Mouse (Mus musculus) megakaryocyte progenitor cell, adult 5-6 weeks (primary cell): ENCODE measurements around the gene Btbd9. TPM values are rescaled to one million over a fixed set of nuclear protein-coding genes. Genes with fewer than 3 reads are reported as not detected.
A peak's percentile ranks its signal among the peaks of the same experiment; 100 is the strongest.

Experiments
- ATAC-seq: replicated peaks from 2 replicates; pipeline ENCODE4 v1.8.0; 2016; ENCODE audit warnings: mild to moderate bottlenecking, moderate TSS enrichment, inconsistent platforms; ENCODE audit not compliant: poor library complexity
- total RNA-seq, 2 experiments: library from RNA; stranded (forward) in 1 of 2; stranded (reverse) in 1 of 2; fragments of 157-497, 149-512 nt in 1 of 2; fragments of 200-1000 nt in 1 of 2; gene quantifications; 2 replicates each; pipeline versions ENCODE4 v1.2.3 to v1.2.4; 2015 to 2017

Gene Btbd9
- total RNA-seq, 2 experiments from 2014 or later, result 17.2 to 25.4 TPM

DNA sequence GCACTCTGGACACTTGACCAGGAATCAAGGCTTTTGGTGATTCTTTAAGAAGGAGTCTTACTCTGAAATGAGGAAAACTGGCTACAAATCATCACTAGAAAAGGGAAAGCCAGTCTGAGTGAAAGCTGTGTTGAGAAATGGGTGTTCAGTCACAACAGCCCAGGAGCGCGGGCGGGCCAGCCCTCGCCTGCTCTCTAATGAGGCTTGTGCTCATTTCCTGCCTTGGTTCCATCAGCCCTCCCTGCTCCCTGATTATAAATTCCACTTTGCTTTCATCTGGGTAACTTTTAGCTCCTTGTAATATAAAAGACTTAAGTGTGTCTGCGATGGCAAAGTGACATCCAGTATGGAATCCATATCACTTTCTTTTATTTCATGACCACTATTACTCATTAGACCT is 216.9 kb downstream of the Btbd9 start:
- ATAC-seq, result no peak

DNA sequence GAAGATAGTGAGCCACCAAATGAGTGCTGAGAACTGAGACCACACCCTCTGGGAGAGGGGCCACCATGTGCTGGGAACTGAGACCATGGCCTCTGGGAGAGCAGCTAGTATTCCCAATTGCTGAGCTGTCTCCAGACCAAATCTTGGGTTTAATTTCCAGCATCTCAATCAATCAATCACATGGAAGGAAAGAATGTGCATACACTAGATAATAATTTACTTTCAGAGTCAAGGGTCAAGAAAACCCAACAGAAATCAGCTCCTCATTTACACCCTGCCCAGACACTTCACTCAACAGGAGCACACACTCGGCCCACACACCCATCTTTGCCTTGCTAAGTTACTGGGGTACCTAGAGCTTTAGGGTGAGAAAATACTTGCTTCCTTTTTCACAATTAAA is 220.9 kb downstream of the Btbd9 start:
- ATAC-seq, result no peak

DNA sequence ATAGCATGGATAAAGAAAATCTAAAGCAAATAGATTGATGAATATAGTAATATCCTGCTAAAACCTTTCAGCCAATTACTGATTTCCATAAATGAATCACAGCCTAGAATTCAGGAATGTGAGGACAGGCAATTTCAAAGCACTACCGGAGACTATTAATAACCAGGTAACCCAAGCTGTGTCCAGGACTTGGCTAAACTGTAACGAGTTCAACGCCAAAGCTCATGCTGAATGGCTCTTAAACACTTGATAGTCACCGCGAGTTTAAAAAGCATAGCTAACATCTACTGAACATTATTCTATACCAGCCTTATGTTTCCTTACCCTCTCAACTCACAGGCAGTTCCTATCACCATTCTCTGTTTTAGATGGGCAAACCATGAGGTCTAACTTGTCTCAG is 221.9 kb downstream of the Btbd9 start:
- ATAC-seq, result no peak

DNA sequence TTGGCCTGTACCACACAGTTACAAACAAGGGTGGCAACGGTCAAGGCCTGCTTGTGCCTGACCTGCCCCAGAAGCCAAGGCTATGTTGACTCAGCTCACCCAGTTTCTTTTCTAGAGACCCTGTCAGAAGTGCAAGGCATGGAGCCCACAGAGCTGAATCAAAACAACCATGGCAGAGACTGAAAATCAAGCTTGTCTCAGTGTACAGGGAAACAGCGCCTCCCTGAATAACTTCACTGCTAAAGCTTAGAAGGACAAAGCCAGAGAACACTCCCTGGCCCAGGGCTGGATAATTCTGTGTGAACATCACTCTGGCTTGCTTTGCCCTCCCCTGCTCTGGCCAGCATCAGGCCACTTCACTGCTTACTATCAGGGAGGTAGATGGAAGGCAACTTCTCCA is 228.3 kb downstream of the Btbd9 start:
- no peak for ATAC-seq

DNA sequence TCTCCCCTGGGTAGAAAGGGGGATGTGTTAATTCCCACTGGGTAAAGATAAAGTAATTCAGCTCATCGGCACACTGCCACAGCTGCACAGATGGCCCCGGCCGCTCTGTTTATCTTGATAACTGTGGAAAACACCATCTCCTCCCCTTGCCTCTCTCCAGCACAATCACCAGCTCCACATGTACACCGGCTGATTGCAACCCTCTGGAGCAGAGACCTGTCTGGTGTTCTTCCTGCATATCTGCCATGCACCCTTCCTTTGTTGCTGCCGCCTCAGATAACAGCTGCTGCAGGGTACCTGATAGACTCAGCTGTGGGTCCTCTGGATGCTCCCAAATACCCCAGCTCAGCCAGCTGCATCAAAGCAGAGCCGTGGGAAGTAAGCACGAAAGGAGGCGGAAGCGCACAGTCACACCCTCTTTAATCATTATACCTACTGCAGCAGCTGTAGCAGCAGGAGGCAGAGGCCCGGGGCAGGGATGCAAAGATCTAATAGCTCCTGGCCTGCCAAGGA is 229.1 kb downstream of the Btbd9 start:
- peak; percentile 97 for ATAC-seq

DNA sequence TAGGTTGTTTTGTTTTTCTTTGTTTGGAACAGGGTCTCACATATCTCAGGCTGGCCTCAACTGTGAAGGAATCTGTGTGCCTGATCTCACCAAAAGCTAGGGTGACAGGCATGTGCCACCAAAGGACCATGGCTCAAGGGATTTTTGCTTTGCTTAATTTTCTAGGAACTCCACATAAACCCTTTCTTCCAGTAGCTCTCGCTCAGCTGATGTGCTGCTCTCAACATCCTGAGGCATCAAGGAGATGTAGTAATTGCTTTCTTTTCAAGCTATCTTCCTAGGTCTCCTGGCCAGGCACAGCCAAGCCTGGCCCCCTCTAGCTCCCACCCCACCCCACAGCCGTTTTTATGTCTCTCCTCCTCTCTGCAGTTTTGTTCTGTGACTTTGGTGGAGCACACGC is 231.3 kb downstream of the Btbd9 start:
- no peak for ATAC-seq

DNA sequence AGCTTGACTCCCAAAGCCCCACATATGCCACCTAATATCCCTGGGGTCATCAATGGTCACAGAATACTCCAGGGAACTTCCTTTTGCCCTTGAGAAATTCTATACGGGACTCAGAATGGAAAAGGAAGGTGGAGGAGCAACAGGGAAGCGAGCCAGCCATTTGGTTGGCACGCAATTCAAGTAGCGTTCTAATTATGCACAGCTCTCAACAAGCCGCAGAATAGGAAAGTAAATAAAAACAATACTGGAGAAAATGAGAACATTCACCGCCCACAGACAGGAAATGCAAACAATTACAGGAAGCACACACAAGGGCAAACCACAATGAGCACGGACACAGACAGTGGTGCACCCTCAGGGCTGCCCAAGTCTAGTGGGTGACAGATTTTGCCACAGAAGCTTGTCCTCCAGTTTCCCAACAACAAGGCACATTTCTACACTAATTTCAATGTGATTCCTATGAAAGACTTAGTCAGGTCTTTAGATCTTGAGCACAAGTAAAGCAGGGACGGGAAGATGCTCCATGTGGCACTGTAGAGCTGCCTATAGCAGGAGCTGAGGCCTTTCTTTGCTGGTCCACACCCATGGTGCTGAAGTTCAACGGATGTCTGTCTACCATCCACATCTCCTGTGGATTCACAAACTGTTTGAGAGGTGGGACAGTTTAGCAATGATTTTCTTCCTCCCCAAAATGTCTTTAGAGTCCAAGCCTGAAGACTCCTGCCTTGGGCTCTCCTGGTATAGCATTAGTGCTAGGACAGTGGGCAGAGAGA is 232.4 kb downstream of the Btbd9 start:
- ATAC-seq, result no peak

DNA sequence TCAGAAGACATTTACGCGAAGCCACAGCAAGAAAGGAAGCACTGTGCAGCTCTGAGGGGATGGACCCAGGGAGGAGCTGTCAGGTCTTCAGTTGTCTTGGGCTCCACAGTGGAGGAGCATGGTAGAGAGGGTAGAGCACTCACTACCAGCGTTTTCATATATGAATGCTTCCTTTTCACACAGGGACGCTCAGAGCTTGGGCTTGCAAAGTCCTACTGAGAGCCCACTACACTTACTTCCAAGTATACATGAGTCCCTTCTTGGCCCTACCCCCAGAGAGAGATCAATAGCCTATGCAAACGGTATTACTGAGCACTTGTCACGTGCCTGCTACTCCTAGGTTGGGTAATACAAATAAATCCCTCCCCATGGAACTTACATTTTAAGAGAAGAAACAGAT is 234.7 kb downstream of the Btbd9 start:
- ATAC-seq, result no peak

DNA sequence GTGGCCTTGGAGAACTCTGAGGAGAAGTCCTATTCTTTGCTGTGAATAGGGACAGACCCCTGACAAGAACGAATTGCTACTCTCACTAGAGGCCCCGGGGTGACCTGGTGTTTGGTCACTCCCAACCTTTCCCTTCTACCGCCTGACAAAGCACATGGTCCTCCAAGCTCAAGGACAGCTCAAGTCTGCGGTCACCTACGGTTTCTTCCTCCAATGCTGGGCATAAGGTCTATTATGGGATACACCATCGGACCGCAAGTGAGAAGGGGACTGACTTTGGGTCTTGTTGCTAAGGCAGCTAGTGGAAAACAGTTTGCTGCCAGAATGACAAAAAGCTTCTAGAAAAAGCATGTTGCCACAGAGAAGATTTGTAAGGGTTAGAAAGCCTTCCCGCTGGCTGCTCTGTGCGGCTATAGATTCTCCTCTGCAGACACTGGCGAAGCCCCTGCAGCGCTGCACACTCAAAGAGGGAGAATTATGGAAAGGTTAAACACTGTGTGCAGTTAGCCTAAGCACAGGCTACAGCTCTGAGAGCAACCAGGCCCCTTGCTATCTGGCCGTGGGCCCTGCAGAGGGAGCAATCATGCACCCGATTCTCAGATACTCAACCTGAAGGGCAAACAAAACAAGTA is 235.7 kb downstream of the Btbd9 start:
- ATAC-seq, result no peak

DNA sequence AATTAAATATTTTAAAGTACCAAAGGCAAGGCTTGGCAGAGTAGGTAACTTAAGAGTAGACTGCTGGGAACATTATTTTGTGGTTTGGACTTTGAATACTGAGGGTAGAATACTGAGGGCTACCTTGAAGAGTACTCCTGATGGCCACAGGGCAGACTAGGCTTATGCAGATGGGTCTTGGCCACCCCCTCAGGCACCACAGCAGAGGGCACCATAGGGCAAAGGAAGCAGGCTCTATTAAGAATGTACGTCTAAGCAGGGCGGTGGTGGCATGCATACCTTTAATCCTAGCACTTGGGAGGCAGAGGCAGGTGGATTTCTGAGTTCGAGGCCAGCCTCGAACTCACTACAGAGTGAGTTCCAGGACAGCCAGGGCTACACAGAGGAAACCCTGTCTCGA is 237.0 kb downstream of the Btbd9 start:
- no peak for ATAC-seq

DNA sequence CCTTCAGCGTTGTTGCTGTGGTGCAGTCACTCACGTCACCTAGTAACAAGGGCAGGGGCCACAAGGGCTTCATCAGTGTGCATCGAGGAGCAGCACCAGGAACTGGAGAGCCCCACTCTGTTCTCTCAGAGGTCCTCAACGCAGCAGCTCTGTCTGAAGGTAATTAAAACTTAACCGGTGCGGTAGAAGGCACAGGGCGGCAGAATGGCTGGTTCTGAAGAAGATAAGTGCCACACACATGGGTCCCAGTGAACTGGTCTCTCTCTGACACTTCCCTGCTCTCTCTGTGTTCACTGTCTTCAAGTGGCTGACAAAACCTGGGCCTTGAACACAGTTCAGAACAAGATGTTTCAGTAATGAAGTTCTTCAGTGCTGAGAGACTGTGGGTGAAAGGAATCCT is 239.5 kb downstream of the Btbd9 start:
- ATAC-seq, result no peak

DNA sequence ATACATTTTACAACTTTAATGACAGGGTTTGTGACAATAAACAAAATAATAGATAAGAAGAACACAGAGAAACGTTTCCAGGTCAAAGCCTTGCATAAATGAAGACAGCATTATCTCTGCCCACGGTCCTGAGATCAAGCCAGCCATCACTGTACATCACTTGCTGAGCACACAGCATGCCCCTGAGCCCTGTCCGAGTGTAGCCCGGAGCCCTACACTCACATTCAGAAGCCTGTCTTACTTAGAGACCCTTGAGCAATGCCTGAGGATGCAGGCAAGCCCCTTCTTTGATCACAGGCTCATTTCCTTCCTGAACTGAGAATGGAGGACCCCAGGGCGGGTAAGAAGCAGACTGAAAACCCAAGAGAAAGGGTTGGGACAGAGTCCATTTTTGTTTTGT is 240.0 kb downstream of the Btbd9 start:
- no peak for ATAC-seq

DNA sequence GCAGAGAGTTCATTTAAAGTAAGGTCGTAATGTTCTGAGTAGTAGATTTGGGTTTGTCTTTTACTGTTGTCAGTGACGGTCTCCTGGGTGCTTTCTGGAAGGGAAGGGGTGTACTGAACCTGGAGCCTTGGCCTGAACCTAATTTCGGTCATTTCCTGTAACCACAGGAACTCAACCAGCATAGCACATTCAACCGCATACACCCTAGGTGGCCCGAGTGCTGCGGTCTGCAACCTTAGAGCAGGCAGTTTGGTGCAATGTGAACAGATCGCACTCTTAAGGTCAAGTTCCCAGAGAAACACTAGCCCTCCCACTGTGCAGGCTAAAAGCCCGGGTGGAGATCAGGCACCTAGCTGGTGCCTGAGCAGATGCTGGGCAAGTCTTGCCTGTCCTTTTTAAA is 240.5 kb downstream of the Btbd9 start:
- peak; percentile 39 for ATAC-seq

DNA sequence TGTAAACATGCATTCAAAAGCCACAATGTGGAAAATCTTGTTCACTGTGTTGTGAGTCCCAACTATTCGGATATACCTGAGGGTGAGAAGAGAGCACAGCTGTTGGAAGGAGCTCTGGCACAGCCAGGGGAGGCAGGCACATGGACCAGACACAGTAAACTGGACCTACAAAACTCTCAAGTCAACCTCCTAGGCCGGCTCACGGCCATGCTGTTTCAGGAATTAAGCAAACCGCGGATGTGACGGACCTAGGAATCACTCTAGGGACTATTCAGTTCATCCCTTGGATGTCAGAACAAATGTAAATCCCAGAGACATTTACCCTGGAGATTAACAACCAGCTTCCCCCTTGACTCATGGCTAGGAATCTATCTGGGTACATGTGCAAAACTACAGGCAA is 242.0 kb downstream of the Btbd9 start:
- no peak for ATAC-seq

DNA sequence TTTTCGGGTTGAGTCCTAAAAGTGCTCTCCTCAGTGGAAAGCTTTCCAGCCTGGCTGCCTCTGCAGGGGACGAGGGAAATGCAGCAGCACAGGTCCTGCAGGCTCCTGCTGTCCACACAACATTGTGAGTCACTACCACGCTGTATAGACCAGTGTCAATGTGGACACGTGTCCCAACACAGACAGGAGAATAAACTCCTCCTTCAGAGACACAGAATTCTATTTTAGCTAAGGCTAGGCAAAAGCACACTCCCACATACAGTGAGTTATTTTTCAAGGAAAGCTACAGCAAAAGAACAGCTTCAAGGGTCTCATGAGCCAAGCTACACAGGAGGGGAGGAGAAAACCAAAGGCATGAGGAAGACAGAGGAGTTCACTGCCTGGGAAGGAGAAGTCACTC is 243.2 kb downstream of the Btbd9 start:
- no peak for ATAC-seq

DNA sequence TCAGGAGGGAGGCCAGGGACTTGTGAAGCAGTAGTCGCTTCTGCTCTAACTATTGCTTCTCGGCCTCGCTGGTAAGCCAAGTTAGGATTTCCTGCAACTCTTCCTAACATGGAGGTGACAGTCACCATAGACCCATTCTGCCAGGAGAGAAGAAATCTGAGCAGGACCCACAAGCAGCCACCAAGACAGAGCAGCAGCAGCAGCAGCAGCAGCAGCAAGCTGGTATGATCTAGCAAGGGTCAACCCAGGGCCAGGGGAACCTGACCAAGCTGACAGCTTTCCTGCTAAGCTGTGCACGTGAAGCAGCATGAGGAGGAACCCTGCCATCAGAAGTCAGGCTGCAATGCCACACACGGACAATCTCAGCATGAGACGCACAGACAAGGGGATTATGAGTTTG is 244.9 kb downstream of the Btbd9 start:
- ATAC-seq, result no peak

DNA sequence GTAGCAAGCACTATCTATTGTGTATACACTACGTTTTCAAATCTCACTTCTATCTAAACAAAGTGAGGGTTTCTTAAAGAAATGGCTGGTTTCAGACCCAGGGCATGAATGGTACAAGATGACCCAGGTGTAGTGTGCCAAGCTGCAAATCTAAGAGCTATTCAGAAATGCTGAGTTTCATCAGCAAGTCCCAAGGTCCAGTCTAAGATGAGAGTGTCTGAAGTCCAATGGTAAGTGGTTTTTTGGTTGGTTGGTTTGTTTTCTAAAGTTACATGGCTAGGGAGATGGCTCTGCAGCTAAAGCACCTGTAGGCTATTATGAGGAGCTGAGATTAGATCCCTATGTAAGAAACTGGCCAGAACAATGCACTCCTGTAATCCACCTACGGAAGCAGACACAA is 246.8 kb downstream of the Btbd9 start:
- ATAC-seq, result no peak

DNA sequence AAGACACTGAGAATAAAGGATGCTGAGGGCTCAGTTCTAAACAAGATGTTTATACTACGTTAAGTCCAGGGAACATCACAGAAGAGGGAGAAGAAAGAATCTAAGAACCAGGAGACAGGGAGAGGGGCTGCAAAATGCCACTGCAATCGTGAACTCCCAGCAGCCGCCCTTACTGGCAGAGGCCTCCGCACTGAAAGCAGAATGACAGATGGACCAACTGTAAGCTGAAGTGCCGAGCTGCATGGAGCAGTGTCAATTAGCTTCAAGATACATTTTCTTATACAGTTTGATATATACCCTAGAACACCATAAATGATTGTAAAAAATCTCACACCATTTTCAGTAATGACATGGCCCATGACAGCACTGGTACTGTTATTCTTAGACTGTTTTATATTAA is 247.4 kb downstream of the Btbd9 start:
- ATAC-seq, result no peak

DNA sequence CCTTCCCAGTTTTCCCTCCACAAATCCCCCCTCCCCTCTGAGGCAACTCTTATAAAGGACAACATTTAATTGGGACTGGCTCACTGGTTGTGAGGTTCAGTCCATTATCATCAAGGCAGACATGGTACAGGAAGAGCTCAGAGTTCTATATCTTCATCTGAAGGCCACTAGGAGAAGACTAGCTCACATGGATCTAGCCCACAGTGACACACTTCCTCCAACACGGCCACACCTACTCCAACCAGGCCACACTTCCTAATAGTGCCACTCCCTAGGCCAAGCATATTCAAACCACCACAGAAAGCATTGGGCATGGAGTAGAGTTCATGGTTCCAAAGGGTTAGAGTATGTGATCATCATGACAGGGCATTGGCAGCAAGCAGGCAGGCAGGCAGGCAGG is 249.4 kb downstream of the Btbd9 start:
- ATAC-seq, result no peak

DNA sequence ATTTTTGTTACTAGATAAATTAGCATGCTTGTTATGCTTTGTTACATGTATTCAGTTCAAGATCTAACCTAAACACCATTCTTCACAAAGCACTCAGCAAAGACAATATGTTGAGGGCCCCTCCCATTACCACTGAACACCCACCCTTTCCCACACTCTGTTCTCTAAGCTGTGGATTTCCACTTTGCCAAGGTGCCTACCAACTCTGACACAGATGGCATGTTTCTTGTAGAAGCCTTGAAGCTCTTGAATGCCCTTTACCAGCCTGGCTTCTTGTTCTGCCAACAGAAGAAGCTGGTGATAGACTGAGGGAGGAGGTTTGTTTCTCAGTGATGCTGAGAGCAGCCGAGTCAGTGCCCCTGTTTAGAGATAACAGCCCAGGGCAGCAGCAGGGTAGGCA is 256.0 kb downstream of the Btbd9 start:
- no peak for ATAC-seq

DNA sequence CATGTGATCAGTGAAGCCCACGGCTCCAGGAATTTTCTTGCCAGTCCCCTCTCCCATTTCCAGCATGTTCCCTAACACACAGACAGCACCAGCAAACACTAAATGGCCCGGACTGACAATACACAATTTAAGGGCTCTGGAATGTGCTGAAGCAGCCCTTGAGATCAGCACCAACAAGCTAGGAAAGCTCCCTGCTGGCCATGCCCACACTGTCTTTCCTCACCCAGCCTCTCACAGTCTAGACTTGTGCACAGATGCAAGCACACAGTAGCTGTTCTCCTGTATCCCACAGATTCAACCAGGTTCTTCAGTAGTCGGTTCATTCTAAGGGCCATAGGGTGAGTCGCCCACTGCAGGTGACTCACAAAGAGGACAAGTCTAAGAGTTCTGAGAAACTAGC is 263.6 kb downstream of the Btbd9 start:
- ATAC-seq, result no peak

DNA sequence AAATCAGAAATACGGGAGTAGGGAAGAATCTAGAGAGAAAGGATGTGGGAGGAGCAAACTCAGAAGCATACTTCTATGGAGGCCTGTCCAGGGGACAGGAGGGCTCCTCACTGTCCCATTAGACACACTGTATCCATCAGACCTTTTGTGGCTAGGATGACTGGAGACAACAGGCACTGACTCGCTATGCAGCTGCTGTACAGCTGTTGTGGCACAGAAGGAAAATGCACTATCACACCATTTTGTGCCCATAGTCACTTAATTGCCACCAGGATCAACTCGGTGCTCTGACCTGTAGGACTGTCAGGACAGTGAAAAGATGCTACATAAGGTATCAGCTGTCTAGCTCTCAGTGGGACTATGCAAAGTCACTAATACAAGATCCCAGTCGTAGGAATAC is 266.7 kb downstream of the Btbd9 start:
- no peak for ATAC-seq

DNA sequence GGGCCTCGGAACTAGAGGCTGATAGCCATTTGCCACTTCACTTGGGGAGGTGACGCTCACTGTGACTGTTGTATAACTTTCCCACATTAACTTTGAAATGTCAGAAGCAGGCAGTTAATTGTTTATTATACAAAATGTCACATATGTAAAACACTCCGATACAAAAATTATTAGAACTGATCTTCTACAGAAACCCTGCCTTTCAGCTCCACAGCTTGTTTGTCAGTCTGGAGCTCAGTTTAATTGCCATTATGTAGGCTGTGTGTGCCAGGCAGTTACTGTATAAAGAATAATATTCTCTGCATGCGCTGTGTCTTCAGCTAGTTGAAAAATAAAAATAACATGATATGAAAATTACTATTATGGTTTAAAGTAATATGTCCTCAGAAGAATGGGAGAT is 267.4 kb downstream of the Btbd9 start:
- ATAC-seq, result no peak
